Mouse (Mus musculus) liver, embryonic 16.5 days (tissue): Measurements from ENCODE around the gene Gramd4. TPM values are rescaled to one million over a fixed set of nuclear protein-coding genes. Genes with fewer than 3 reads are reported as not detected.

Source experiments
- ATAC-seq: fragments of 200-750 bp; cut with Nextera tagmentation; 2 replicates; pipeline ENCODE4 v1.8.0; 2017; ENCODE audit warnings: low read depth, mild to moderate bottlenecking, moderate number of reproducible peaks, moderate library complexity
- H3K27ac ChIP-seq: fragments of 300-500 bp; sonication (generic); 2 replicates; pipeline ENCODE4 v1.5.1; 2014; ENCODE audit warnings: mild to moderate bottlenecking, low read length
- H3K27me3 ChIP-seq: fragments of 300-500 bp; sonication (generic); 2 replicates; pipeline ENCODE4 v1.6.1; 2014; ENCODE audit warnings: low read depth, low read length, mixed read lengths; ENCODE audit not compliant: control insufficient read depth, insufficient read depth
- H3K36me3 ChIP-seq: fragments of 300-500 bp; sonication (generic); 2 replicates; pipeline ENCODE4 v1.6.1; 2014; ENCODE audit warnings: mild to moderate bottlenecking; ENCODE audit not compliant: control insufficient read depth, insufficient read depth
- H3K4me1 ChIP-seq: fragments of 300-500 bp; sonication (generic); 2 replicates; pipeline ENCODE4 v1.6.1; 2014; ENCODE audit warnings: low read depth, low read length, mixed read lengths; ENCODE audit not compliant: control insufficient read depth
- H3K4me2 ChIP-seq: fragments of 300-500 bp; sonication (generic); 2 replicates; pipeline ENCODE4 v1.6.1; 2014; ENCODE audit warnings: low read depth, low read length, mixed read lengths
- H3K4me3 ChIP-seq: fragments of 300-500 bp; sonication (generic); 2 replicates; pipeline ENCODE4 v1.5.1; 2014; ENCODE audit warnings: low read depth, mild to moderate bottlenecking, low read length
- H3K9ac ChIP-seq: fragments of 300-500 bp; sonication (generic); 2 replicates; pipeline ENCODE4 v1.6.1; 2014; ENCODE audit warnings: low read depth, low read length
- H3K9me3 ChIP-seq: fragments of 300-500 bp; sonication (generic); replicated peaks from 2 replicates; pipeline ENCODE4 v1.6.1; 2016; ENCODE audit warnings: low read length; ENCODE audit not compliant: control insufficient read depth
- WGBS: fragments of 180-500 bp; shearing (Covaris S2); extraction: QIAGEN DNeasy Blood & Tissue Kit; methylation state at CpG from one replicate; pipeline ENCODE4 v1.1.7; 2014; ENCODE audit not compliant: insufficient replicate concordance; 5-methylcytosine and 5-hydroxymethylcytosine counted together
- polyA plus RNA-seq: library from polyadenylated mRNA; unstranded; fragments of >200 nt; fragmentation: Nextera tagmentation; extraction: Ambion mirVana; gene quantifications from 2 replicates; pipeline ENCODE4 v1.2.1, GENCODE M21; 2015

Gramd4 gene
- polyA plus RNA-seq: 3.4 and 3.5 TPM in 2 replicates

- H3K9me3 ChIP-seq: no peaks in the 10 kb centered on the region
- no peaks in the 10 kb centered on the region for H3K36me3 ChIP-seq
- H3K4me2 ChIP-seq: peak within 1 kb of the TSS; percentile 97
- H3K9ac ChIP-seq: peak within 1 kb of the TSS; percentile 92
- no peaks in the 10 kb centered on the region for H3K27me3 ChIP-seq
- H3K4me1 ChIP-seq: peaks cover 56% of the 10 kb centered on the region
- H3K27ac ChIP-seq: no peak within 1 kb of the TSS
- H3K4me3 ChIP-seq: peak within 1 kb of the TSS; percentile 82
- WGBS: 38% methylated on average over 6 of the region's 6 CpGs
- ATAC-seq: no peak
These were observed at the start of gene Gramd4 for GRCm38 (mm10) chr15:86057413-86057812. Gene Gramd4, plus strand, starts transcription at chr15:86057695.

GRCm38 (mm10) chr15:86013130-86013529 lies 44.4 kb upstream of the Gramd4 start:
- Histone ChIP-seq H3K27me3 (no peaks in the 10 kb centered on the region; the same call in 1 of the 2 replicates), H3K9ac (no peak overlapping the region), H3K4me3 (no peak overlapping the region)

GRCm38 (mm10) chr15:86013656-86014055 lies 43.8 kb upstream of the Gramd4 start:
- Histone ChIP-seq H3K4me1 (peaks cover 10% of the 10 kb centered on the region), H3K27me3 (no peaks in the 10 kb centered on the region; the same call in 1 of the 2 replicates), H3K36me3 (no peaks in the 10 kb centered on the region), H3K4me2 (no peak overlapping the region), H3K27ac (no peak overlapping the region), H3K4me3 (no peak overlapping the region), H3K9me3 (no peaks in the 10 kb centered on the region), H3K9ac (no peak overlapping the region)
- ATAC-seq: no peak
- 39% methylated on average over 10 of the region's 10 CpGs for WGBS

More at GRCm38 (mm10) chr15:86013130-86013529, 44.4 kb upstream of the Gramd4 start:
- no peak for ATAC-seq
- Histone ChIP-seq H3K4me2 (no peak overlapping the region), H3K36me3 (no peaks in the 10 kb centered on the region), H3K4me1 (peaks cover 10% of the 10 kb centered on the region), H3K9me3 (no peaks in the 10 kb centered on the region), H3K27ac (no peak overlapping the region)
- 44% methylated on average over 2 of the region's 2 CpGs for WGBS

- Histone ChIP-seq H3K4me3 (no peak overlapping the region), H3K4me2 (no peak overlapping the region), H3K27me3 (no peaks in the 10 kb centered on the region; the same call in 1 of the 2 replicates), H3K27ac (no peak overlapping the region), H3K9me3 (no peaks in the 10 kb centered on the region), H3K4me1 (peaks cover 10% of the 10 kb centered on the region), H3K36me3 (no peaks in the 10 kb centered on the region), H3K9ac (no peak overlapping the region)
- WGBS: 63% methylated on average over 7 of the region's 7 CpGs
- no peak for ATAC-seq
These were observed 42.5 kb upstream of the Gramd4 start for GRCm38 (mm10) chr15:86015026-86015425.

- H3K27me3 ChIP-seq: no peaks in the 10 kb centered on the region; the same call in 1 of the 2 replicates
- peak; percentile 73 for ATAC-seq
- WGBS: 23% methylated on average over 13 of the region's 13 CpGs
- no peak overlapping the region for H3K27ac ChIP-seq
- no peak overlapping the region for H3K9ac ChIP-seq
- H3K9me3 ChIP-seq: no peaks in the 10 kb centered on the region
- H3K4me2 ChIP-seq: 0 out of 2 replicates have a peak overlapping the region, but pooled peaks have one; percentile 15
- no peaks in the 10 kb centered on the region for H3K36me3 ChIP-seq
- H3K4me3 ChIP-seq: no peak overlapping the region
- peaks cover 10% of the 10 kb centered on the region for H3K4me1 ChIP-seq
These were observed 41.5 kb upstream of the Gramd4 start for GRCm38 (mm10) chr15:86015860-86016541.

GRCm38 (mm10) chr15:86017336-86017735 lies 40.2 kb upstream of the Gramd4 start:
- Histone ChIP-seq H3K9ac (no peak overlapping the region), H3K4me3 (no peak overlapping the region), H3K27ac (no peak overlapping the region), H3K4me1 (peaks cover 10% of the 10 kb centered on the region), H3K36me3 (no peaks in the 10 kb centered on the region), H3K4me2 (no peak overlapping the region), H3K9me3 (no peaks in the 10 kb centered on the region), H3K27me3 (no peaks in the 10 kb centered on the region)
- WGBS: 82% methylated on average over 6 of the region's 6 CpGs
- ATAC-seq: no peak

GRCm38 (mm10) chr15:86018753-86019512 lies 38.6 kb upstream of the Gramd4 start:
- Histone ChIP-seq H3K9me3 (no peaks in the 10 kb centered on the region), H3K27me3 (no peaks in the 10 kb centered on the region; the same call in 1 of the 2 replicates), H3K27ac (no peak overlapping the region), H3K4me1 (peaks cover 10% of the 10 kb centered on the region), H3K4me2 (no peak overlapping the region), H3K9ac (no peak overlapping the region), H3K4me3 (no peak overlapping the region), H3K36me3 (no peaks in the 10 kb centered on the region)
- 70% methylated on average over 5 of the region's 5 CpGs for WGBS
- no peak for ATAC-seq

GRCm38 (mm10) chr15:86020008-86020407 lies 37.5 kb upstream of the Gramd4 start:
- 58% methylated on average over 8 of the region's 8 CpGs for WGBS
- Histone ChIP-seq H3K9ac (no peak overlapping the region), H3K4me2 (no peak overlapping the region), H3K27ac (no peak overlapping the region), H3K4me1 (peaks cover 10% of the 10 kb centered on the region), H3K36me3 (no peaks in the 10 kb centered on the region), H3K9me3 (no peaks in the 10 kb centered on the region), H3K27me3 (no peaks in the 10 kb centered on the region; the same call in 1 of the 2 replicates), H3K4me3 (no peak overlapping the region)
- ATAC-seq: no peak

- Histone ChIP-seq H3K36me3 (no peaks in the 10 kb centered on the region), H3K4me2 (no peak overlapping the region), H3K4me3 (no peak overlapping the region), H3K27me3 (no peaks in the 10 kb centered on the region; the same call in 1 of the 2 replicates), H3K27ac (no peak overlapping the region), H3K4me1 (peaks cover 5% of the 10 kb centered on the region), H3K9me3 (no peaks in the 10 kb centered on the region), H3K9ac (no peak overlapping the region)
- 5% methylated on average over 9 of the region's 9 CpGs for WGBS
- no peak for ATAC-seq
These were observed 36.2 kb upstream of the Gramd4 start for GRCm38 (mm10) chr15:86021301-86021700.
